Mouse (Mus musculus): ENCODE results near the gene Dscaml1.

Gene Dscaml1

GRCm38 (mm10) chr9:45632520-45632919 is 206.1 kb downstream of the Dscaml1 start:
- DNase-seq (ENCODE audit: low spot score), result no peak

- DNase-seq (ENCODE audit: low spot score), result peak; percentile 61
Observed at GRCm38 (mm10) chr9:45633036-45633435, 206.6 kb downstream of the Dscaml1 start.

GRCm38 (mm10) chr9:45634978-45635377 is 208.6 kb downstream of the Dscaml1 start:
- no peak for DNase-seq (ENCODE audit: low spot score)

GRCm38 (mm10) chr9:45637346-45637745 is 210.9 kb downstream of the Dscaml1 start:
- peak; percentile 67 for DNase-seq (ENCODE audit: low spot score)

GRCm38 (mm10) chr9:45638184-45638917 is 211.9 kb downstream of the Dscaml1 start:
- DNase-seq (ENCODE audit: low spot score), result no peak

- DNase-seq (ENCODE audit: low spot score), result no peak
Observed at GRCm38 (mm10) chr9:45644833-45645388, 218.5 kb downstream of the Dscaml1 start.

- DNase-seq (ENCODE audit: low spot score), result no peak
Observed at GRCm38 (mm10) chr9:45645526-45645925, 219.1 kb downstream of the Dscaml1 start.

GRCm38 (mm10) chr9:45651078-45651809 is 224.8 kb downstream of the Dscaml1 start:
- no peak for DNase-seq (ENCODE audit: low spot score)

- no peak for DNase-seq (ENCODE audit: low spot score)
Observed at GRCm38 (mm10) chr9:45651810-45652177, 225.4 kb downstream of the Dscaml1 start.

GRCm38 (mm10) chr9:45657172-45658062 is 231.0 kb downstream of the Dscaml1 start:
- no peak for DNase-seq (ENCODE audit: low spot score)

- DNase-seq (ENCODE audit: low spot score), result no peak
Observed at GRCm38 (mm10) chr9:45660191-45660590, 233.8 kb downstream of the Dscaml1 start.

GRCm38 (mm10) chr9:45662471-45662870 is 236.0 kb downstream of the Dscaml1 start:
- DNase-seq (ENCODE audit: low spot score), result no peak

- peak; percentile 72 for DNase-seq (ENCODE audit: low spot score)
Observed at GRCm38 (mm10) chr9:45663386-45664315, 237.2 kb downstream of the Dscaml1 start.

- DNase-seq (ENCODE audit: low spot score), result no peak
Observed at GRCm38 (mm10) chr9:45664326-45664725, 237.9 kb downstream of the Dscaml1 start.

GRCm38 (mm10) chr9:45664871-45665394 is 238.5 kb downstream of the Dscaml1 start:
- DNase-seq (ENCODE audit: low spot score), result peak; percentile 50

GRCm38 (mm10) chr9:45675931-45676330 is 249.5 kb downstream of the Dscaml1 start:
- DNase-seq (ENCODE audit: low spot score), result no peak

- no peak for DNase-seq (ENCODE audit: low spot score)
Observed at GRCm38 (mm10) chr9:45676578-45676977, 250.2 kb downstream of the Dscaml1 start.

GRCm38 (mm10) chr9:45677236-45677781 is 250.9 kb downstream of the Dscaml1 start:
- peak; percentile 52 for DNase-seq (ENCODE audit: low spot score)

- DNase-seq (ENCODE audit: low spot score), result no peak
Observed at GRCm38 (mm10) chr9:45677952-45678663, 251.7 kb downstream of the Dscaml1 start.

- DNase-seq (ENCODE audit: low spot score), result peak; percentile 60
Observed at GRCm38 (mm10) chr9:45678664-45679026, 252.2 kb downstream of the Dscaml1 start.

Data from layer of hippocampus, adult 11-12 months (tissue).